Mouse (Mus musculus) heart, adult 11 months (tissue): Measurements from ENCODE around the gene Stard3.

Experiments used
- DNase-seq: peaks from one replicate; pipeline ENCODE4 v3.0.0; 2022

The Stard3 gene

GRCm38 (mm10) chr11:98329081-98329959, 28.8 kb upstream of the Stard3 start, which contains the start of gene Neurod2:
TSS of gene Neurod2 (minus strand) at chr11:98329648.
- no peak for DNase-seq

- DNase-seq = no peak
Measured at GRCm38 (mm10) chr11:98329960-98330744, 28.0 kb upstream of the Stard3 start.

- DNase-seq = no peak
Measured at GRCm38 (mm10) chr11:98330745-98331204, 27.4 kb upstream of the Stard3 start.

GRCm38 (mm10) chr11:98331401-98331800, 26.8 kb upstream of the Stard3 start:
- DNase-seq = no peak

- no peak for DNase-seq
Measured at GRCm38 (mm10) chr11:98332186-98332585, 26.0 kb upstream of the Stard3 start.

- no peak for DNase-seq
Measured at GRCm38 (mm10) chr11:98332841-98333240, 25.3 kb upstream of the Stard3 start.

- no peak for DNase-seq
Measured at GRCm38 (mm10) chr11:98333263-98333696, 24.9 kb upstream of the Stard3 start.

GRCm38 (mm10) chr11:98333981-98334741, 24.0 kb upstream of the Stard3 start:
- DNase-seq = no peak

GRCm38 (mm10) chr11:98335250-98335649, 22.9 kb upstream of the Stard3 start:
- DNase-seq = no peak

- DNase-seq = no peak
Measured at GRCm38 (mm10) chr11:98336245-98337107, 21.7 kb upstream of the Stard3 start.

- no peak for DNase-seq
Measured at GRCm38 (mm10) chr11:98338507-98338961, 19.6 kb upstream of the Stard3 start.

- DNase-seq = no peak
Measured at GRCm38 (mm10) chr11:98339071-98339501, 19.1 kb upstream of the Stard3 start.

GRCm38 (mm10) chr11:98339679-98340287, 18.4 kb upstream of the Stard3 start:
- no peak for DNase-seq

GRCm38 (mm10) chr11:98340597-98340996, 17.6 kb upstream of the Stard3 start:
- DNase-seq = no peak

- no peak for DNase-seq
Measured at GRCm38 (mm10) chr11:98341174-98341573, 17.0 kb upstream of the Stard3 start.

- peak; percentile 98 for DNase-seq
Measured at GRCm38 (mm10) chr11:98342000-98342945, 15.9 kb upstream of the Stard3 start.

- DNase-seq = peak; percentile 95
Measured at GRCm38 (mm10) chr11:98345253-98345652, 12.9 kb upstream of the Stard3 start.

- no peak for DNase-seq
Measured at GRCm38 (mm10) chr11:98346168-98346567, 12.0 kb upstream of the Stard3 start.

GRCm38 (mm10) chr11:98347385-98348082, 10.6 kb upstream of the Stard3 start:
- no peak for DNase-seq
